Comparison of ENCODE assay signal across 8 mouse cellular contexts in genomic region chr3:32698228-32698863, GRCm38 (mm10). TPM values are rescaled to one million over a fixed set of nuclear protein-coding genes. Genes with fewer than 3 reads are reported as not detected.
DNase-seq lines count a peak whose midpoint lies in the region; ATAC-seq and TF ChIP-seq lines count a peak whose summit lies in the region.

No protein-coding gene starts in this region.

- H3K27ac ChIP-seq in forebrain, embryonic 10.5 days, result no peak overlapping the region
- no peak overlapping the region for H3K27ac ChIP-seq in forebrain, embryonic 12.5 days
- H3K27ac ChIP-seq in cortical plate, adult 2 months (ENCODE audit: insufficient read depth, low read length), result no peak overlapping the region
- H3K27ac ChIP-seq in limb, embryonic 13.5 days, result no peak overlapping the region
- no peak overlapping the region for H3K27ac ChIP-seq in midbrain, embryonic 16.5 days (ENCODE audit: low read length)

- 41% methylated on average over 7 of the region's 7 CpGs for WGBS in forebrain, embryonic 10.5 days
- 35% methylated on average over 7 of the region's 7 CpGs for WGBS in forebrain, embryonic 12.5 days
- 43% methylated on average over 7 of the region's 7 CpGs for WGBS in limb, embryonic 13.5 days
- WGBS in midbrain, embryonic 16.5 days, result 33% methylated on average over 7 of the region's 7 CpGs

- peak; percentile 98 for TF ChIP-seq CTCF in cortical plate, adult 2 months (IDR thresholded peaks at IDR 0.05; ENCODE audit: extremely low read depth, insufficient read depth, low read length)

- no peak; the same call in 1 of the 2 replicates for ATAC-seq in forebrain, embryonic 12.5 days (ENCODE audit: low FRiP score)
- peak; percentile 66; the same call in 1 of the 2 replicates for ATAC-seq in limb, embryonic 13.5 days (ENCODE audit: low FRiP score, low read depth)
- ATAC-seq in midbrain, embryonic 16.5 days, result peak; percentile 89

- no peaks in the 10 kb centered on the region for H3K36me3 ChIP-seq in forebrain, embryonic 10.5 days (replicated peaks)
- no peaks in the 10 kb centered on the region for H3K36me3 ChIP-seq in forebrain, embryonic 12.5 days (replicated peaks)
- H3K36me3 ChIP-seq in limb, embryonic 13.5 days, result no peaks in the 10 kb centered on the region
- no peaks in the 10 kb centered on the region for H3K36me3 ChIP-seq in midbrain, embryonic 16.5 days (ENCODE audit: control insufficient read depth, insufficient read depth, low read length)

- H3K4me3 ChIP-seq in forebrain, embryonic 10.5 days, result no peak overlapping the region
- no peak overlapping the region for H3K4me3 ChIP-seq in forebrain, embryonic 12.5 days (replicated peaks)
- H3K4me3 ChIP-seq in cortical plate, adult 2 months (ENCODE audit: insufficient read depth, low read length), result no peak overlapping the region
- H3K4me3 ChIP-seq in limb, embryonic 13.5 days, result no peak overlapping the region
- no peak overlapping the region for H3K4me3 ChIP-seq in midbrain, embryonic 16.5 days (ENCODE audit: low read depth, low read length)

- H3K9ac ChIP-seq in forebrain, embryonic 12.5 days, result no peak overlapping the region
- H3K9ac ChIP-seq in limb, embryonic 13.5 days, result no peak overlapping the region
- no peak overlapping the region for H3K9ac ChIP-seq in midbrain, embryonic 16.5 days (ENCODE audit: low read depth, low read length)

- no peaks in the 10 kb centered on the region for H3K27me3 ChIP-seq in forebrain, embryonic 10.5 days (ENCODE audit: poor library complexity, severe bottlenecking)
- no peaks in the 10 kb centered on the region for H3K27me3 ChIP-seq in forebrain, embryonic 12.5 days
- H3K27me3 ChIP-seq in limb, embryonic 13.5 days, result no peaks in the 10 kb centered on the region
- H3K27me3 ChIP-seq in midbrain, embryonic 16.5 days (ENCODE audit: control insufficient read depth, insufficient read depth, low read depth, low read length), result no peaks in the 10 kb centered on the region

- H3K9me3 ChIP-seq in forebrain, embryonic 10.5 days, result no peaks in the 10 kb centered on the region
- no peaks in the 10 kb centered on the region for H3K9me3 ChIP-seq in forebrain, embryonic 12.5 days
- H3K9me3 ChIP-seq in limb, embryonic 13.5 days, result no peaks in the 10 kb centered on the region
- no peaks in the 10 kb centered on the region for H3K9me3 ChIP-seq in midbrain, embryonic 16.5 days (replicated peaks; ENCODE audit: control insufficient read depth, low read length, poor library complexity, severe bottlenecking)

- no peak overlapping the region for H3K4me2 ChIP-seq in forebrain, embryonic 12.5 days
- H3K4me2 ChIP-seq in limb, embryonic 13.5 days (replicated peaks), result no peak overlapping the region
- H3K4me2 ChIP-seq in midbrain, embryonic 16.5 days (ENCODE audit: low read length), result no peak overlapping the region

- TF ChIP-seq POLR2A in cortical plate, adult 2 months (IDR thresholded peaks at IDR 0.05; ENCODE audit: extremely low read depth, insufficient read depth, low read length), result no peak

- DNase-seq in forebrain, embryonic 10.5 days (ENCODE audit: extremely low spot score, low spot score), result peak; percentile 84
- DNase-seq in gastrocnemius, postnatal 4 days (ENCODE audit: low spot score in 2 of 2), result peak; percentile 71 to 77
- DNase-seq in kidney, adult 8-10 months, result peak; percentile 79 to 94
- peak; percentile 74 to 90 for DNase-seq in spleen, postnatal 10 days (ENCODE audit: low spot score in 2 of 2)

- peaks cover 7% of the 10 kb centered on the region; the same call in 1 of the 2 replicates for H3K4me1 ChIP-seq in forebrain, embryonic 10.5 days
- H3K4me1 ChIP-seq in forebrain, embryonic 12.5 days, result no peaks in the 10 kb centered on the region
- no peaks in the 10 kb centered on the region for H3K4me1 ChIP-seq in cortical plate, adult 2 months (ENCODE audit: control insufficient read depth, insufficient read depth, low read length)
- H3K4me1 ChIP-seq in limb, embryonic 13.5 days, result no peaks in the 10 kb centered on the region
- no peaks in the 10 kb centered on the region for H3K4me1 ChIP-seq in midbrain, embryonic 16.5 days (ENCODE audit: control insufficient read depth, insufficient read depth, low read length)

RNA-seq across cellular contexts. Expression of gene Actl6a, which starts 7.8 kb away (rescaled TPM):
- polyA plus RNA-seq in forebrain, embryonic 10.5 days (2016; fragmentation: Nextera tagmentation; extraction: Ambion mirVana), result 286 and 289 TPM in 2 replicates
- 230 and 232 TPM in 2 replicates for polyA plus RNA-seq in forebrain, embryonic 12.5 days (2016; fragmentation: Nextera tagmentation; extraction: Ambion mirVana)
- polyA plus RNA-seq in cortical plate, adult 2 months (2012; rRNA removed), result 17.7 and 17.9 TPM in 2 replicates
- total RNA-seq in gastrocnemius, postnatal 4 days (2021), result 10 to 100 TPM; 37.9 to 38.5 TPM
- 167 and 170 TPM in 2 replicates for polyA plus RNA-seq in limb, embryonic 13.5 days (2015; fragmentation: Nextera tagmentation; extraction: Ambion mirVana)
- 51.6 and 66.6 TPM in 2 replicates for polyA plus RNA-seq in midbrain, embryonic 16.5 days (2015; fragmentation: Nextera tagmentation; extraction: Ambion mirVana)

RNA-seq across cellular contexts. Expression of gene Ndufb5, which starts 38.4 kb away (rescaled TPM):
- polyA plus RNA-seq in forebrain, embryonic 10.5 days (2016; fragmentation: Nextera tagmentation; extraction: Ambion mirVana), result 256 and 258 TPM in 2 replicates
- polyA plus RNA-seq in forebrain, embryonic 12.5 days (2016; fragmentation: Nextera tagmentation; extraction: Ambion mirVana), result 277 and 289 TPM in 2 replicates
- polyA plus RNA-seq in cortical plate, adult 2 months (2012; rRNA removed), result 321 and 333 TPM in 2 replicates
- 100 to 1,000 TPM; 304 to 308 TPM for total RNA-seq in gastrocnemius, postnatal 4 days (2021)
- polyA plus RNA-seq in limb, embryonic 13.5 days (2015; fragmentation: Nextera tagmentation; extraction: Ambion mirVana), result 322 and 328 TPM in 2 replicates
- 297 and 301 TPM in 2 replicates for polyA plus RNA-seq in midbrain, embryonic 16.5 days (2015; fragmentation: Nextera tagmentation; extraction: Ambion mirVana)

RNA-seq across cellular contexts. Expression of gene Mrpl47, which starts 39.1 kb away (rescaled TPM):
- 35.4 and 39.7 TPM in 2 replicates for polyA plus RNA-seq in forebrain, embryonic 10.5 days (2016; fragmentation: Nextera tagmentation; extraction: Ambion mirVana)
- 36.4 and 42.5 TPM in 2 replicates for polyA plus RNA-seq in forebrain, embryonic 12.5 days (2016; fragmentation: Nextera tagmentation; extraction: Ambion mirVana)
- 12.7 and 12.8 TPM in 2 replicates for polyA plus RNA-seq in cortical plate, adult 2 months (2012; rRNA removed)
- 10 to 100 TPM; 29.5 to 39.7 TPM for total RNA-seq in gastrocnemius, postnatal 4 days (2021)
- polyA plus RNA-seq in limb, embryonic 13.5 days (2015; fragmentation: Nextera tagmentation; extraction: Ambion mirVana), result 30.2 and 33.2 TPM in 2 replicates
- polyA plus RNA-seq in midbrain, embryonic 16.5 days (2015; fragmentation: Nextera tagmentation; extraction: Ambion mirVana), result 23.7 and 26.9 TPM in 2 replicates
